ENCODE assay signal across 29 mouse cellular contexts in genomic region chr10:52405160-52405559, GRCm38 (mm10). TPM values are rescaled to one million over a fixed set of nuclear protein-coding genes. Genes with fewer than 3 reads are reported as not detected.
DNase-seq lines count a peak whose midpoint lies in the region; ATAC-seq and TF ChIP-seq lines count a peak whose summit lies in the region.
"Had no signal": no experiment of that assay in that cellular context is flagged by ENCODE, and none has a peak within 500 bp of the region (broad histone marks: within the 10 kb centered on the region; RNA-seq: fewer than 3 reads in every experiment).

No protein-coding gene starts in this region.

- H3K4me1 ChIP-seq in kidney, adult 2 months (ENCODE audit: control insufficient read depth, insufficient read depth, low read length) = peaks cover 10% of the 10 kb centered on the region
- no peaks in the 10 kb centered on the region for H3K4me1 ChIP-seq in kidney, embryonic 14.5 days (ENCODE audit: control insufficient read depth, insufficient read depth, low read length)
- H3K4me1 ChIP-seq in MEL (ENCODE audit: control insufficient read depth in 1 of 2, insufficient read depth in 2 of 2, low read length in 2 of 2) = peaks cover 6 to 13% of the 10 kb centered on the region in 2 experiments
- 0 out of 2 replicates have a peak, but pooled peaks cover 5% of the 10 kb centered on the region for H3K4me1 ChIP-seq in brown adipose tissue, adult 24 weeks (ENCODE audit: control insufficient read depth, insufficient read depth, insufficient read length, low read length)
- H3K4me1 ChIP-seq: embryonic facial prominence, embryonic 10.5 days; embryonic facial prominence, embryonic 12.5 days; forebrain, embryonic 13.5 days; forebrain, embryonic 15.5 days had no signal

- no peaks in the 10 kb centered on the region for H3K79me2 ChIP-seq in MEL (ENCODE audit: control insufficient read depth, insufficient read depth, low read length, poor library complexity)

- TF ChIP-seq CTCF in kidney, adult 2 months (conservative IDR thresholded peaks at IDR 0.05; ENCODE audit: insufficient read depth, insufficient read length, low read depth, low read length) = no peak
- no peak for TF ChIP-seq CTCF in MEL (IDR thresholded peaks at IDR 0.05 in 2 of 3, conservative IDR thresholded peaks at IDR 0.05 in 1 of 3; ENCODE audit: control insufficient read depth in 1 of 3, insufficient read depth in 1 of 3, low read depth in 2 of 3, low read length in 3 of 3, poor library complexity in 1 of 3, severe bottlenecking in 1 of 3)

- no peak for ATAC-seq in kidney, embryonic 14.5 days (ENCODE audit: low FRiP score, low TSS enrichment)
- ATAC-seq: CD4-positive, CD25-positive, alpha-beta regulatory T cell, adult 4 months; forebrain, embryonic 13.5 days; forebrain, embryonic 15.5 days; forebrain, postnatal 0 days; Patski had no signal

- no peak for TF ChIP-seq POLR2A in kidney, adult 2 months (IDR thresholded peaks at IDR 0.05; ENCODE audit: low read depth, low read length)
- TF ChIP-seq POLR2A in MEL (IDR thresholded peaks at IDR 0.05; ENCODE audit: control insufficient read depth in 1 of 2, insufficient read depth in 1 of 2, low read depth in 1 of 2, low read length in 2 of 2, poor library complexity in 1 of 2) = peak in 1 of 2 experiments; percentile 47; a peak in 1 of 4 replicates

- no peak for DNase-seq in kidney, adult 2 months
- DNase-seq in MEL (ENCODE audit: low read depth, low spot score) = peak; percentile 93
- DNase-seq in ovary, postnatal 36 days (ENCODE audit: low spot score) = no peak
- DNase-seq in T-cell, adult 2 months (ENCODE audit: low spot score) = no peak
- DNase-seq: adrenal gland, adult 2 months; adrenal gland, postnatal 10 days; adrenal gland, postnatal 25 days; B cell, adult 2 months; cerebellum, adult 11-12 months; cerebellum, adult 2 months; cerebellum, adult 9-10 months; cerebellum, postnatal 10 days; cerebellum, postnatal 25 days; forebrain, postnatal 0 days had no signal

- H3K4me2 ChIP-seq in kidney, embryonic 14.5 days (replicated peaks; ENCODE audit: low read depth, low read length) = no peak overlapping the region
- H3K4me2 ChIP-seq: embryonic facial prominence, embryonic 12.5 days; forebrain, embryonic 13.5 days; forebrain, embryonic 15.5 days had no signal

- no peak overlapping the region for H3K9ac ChIP-seq in kidney, embryonic 14.5 days (ENCODE audit: low read depth, low read length)
- H3K9ac ChIP-seq in MEL (ENCODE audit: control insufficient read depth, low read depth, low read length, poor library complexity, severe bottlenecking) = peak overlapping the region; percentile 45; the same call in 1 of the 2 replicates
- H3K9ac ChIP-seq: embryonic facial prominence, embryonic 12.5 days; forebrain, embryonic 13.5 days; forebrain, embryonic 15.5 days; forebrain, postnatal 0 days had no signal

- no peaks in the 10 kb centered on the region for H3K27me3 ChIP-seq in kidney, adult 2 months (replicated peaks; ENCODE audit: control insufficient read depth, insufficient read depth, low read length)
- no peaks in the 10 kb centered on the region for H3K27me3 ChIP-seq in kidney, embryonic 14.5 days (ENCODE audit: control insufficient read depth, insufficient read depth, low read length)
- H3K27me3 ChIP-seq in MEL (ENCODE audit: control insufficient read depth in 1 of 2, insufficient read depth in 2 of 2, low read length in 2 of 2) = no peaks in the 10 kb centered on the region
- H3K27me3 ChIP-seq: CH12.LX; embryonic facial prominence, embryonic 12.5 days; forebrain, embryonic 13.5 days; forebrain, embryonic 15.5 days had no signal

- TF ChIP-seq RAD21 in MEL (IDR thresholded peaks at IDR 0.05; ENCODE audit: low read depth, low read length) = no peak

- no peaks in the 10 kb centered on the region for H3K36me3 ChIP-seq in kidney, adult 2 months (ENCODE audit: control insufficient read depth, insufficient read depth, low read length)
- no peaks in the 10 kb centered on the region for H3K36me3 ChIP-seq in kidney, embryonic 14.5 days (ENCODE audit: control insufficient read depth, insufficient read depth, low read length)
- H3K36me3 ChIP-seq in MEL (ENCODE audit: control insufficient read depth in 1 of 2, insufficient read depth in 2 of 2, low read length in 2 of 2) = peaks cover 0 to 13% of the 10 kb centered on the region in 2 experiments; a peak in 2 of 4 replicates
- H3K36me3 ChIP-seq: embryonic facial prominence, embryonic 10.5 days; embryonic facial prominence, embryonic 12.5 days; forebrain, embryonic 15.5 days; G1E had no signal

- no peaks in the 10 kb centered on the region for H3K9me3 ChIP-seq in kidney, embryonic 14.5 days (ENCODE audit: control insufficient read depth, low read length)
- H3K9me3 ChIP-seq in MEL (replicated peaks; ENCODE audit: insufficient read depth, low read length) = no peaks in the 10 kb centered on the region
- H3K9me3 ChIP-seq: embryonic facial prominence, embryonic 10.5 days; embryonic facial prominence, embryonic 12.5 days; forebrain, embryonic 13.5 days; forebrain, embryonic 15.5 days; G1E had no signal

- peak; percentile 92 to 96 for TF ChIP-seq EP300 in MEL (IDR thresholded peaks at IDR 0.05; ENCODE audit: low read depth in 1 of 2, low read length in 2 of 2)

- H3K4me3 ChIP-seq in kidney, adult 2 months (ENCODE audit: insufficient read depth, low read depth, low read length) = no peak overlapping the region
- H3K4me3 ChIP-seq in kidney, embryonic 14.5 days (ENCODE audit: low read length) = no peak overlapping the region
- peak overlapping the region; percentile 38 to 43 for H3K4me3 ChIP-seq in MEL (ENCODE audit: control insufficient read depth in 1 of 2, insufficient read depth in 1 of 2, low read depth in 2 of 2, low read length in 2 of 2)
- no peak overlapping the region for H3K4me3 ChIP-seq in brown adipose tissue, adult 24 weeks (ENCODE audit: insufficient read depth, low read depth, low read length)
- H3K4me3 ChIP-seq: embryonic facial prominence, embryonic 10.5 days; embryonic facial prominence, embryonic 12.5 days; forebrain, embryonic 13.5 days; forebrain, embryonic 15.5 days had no signal

- peak overlapping the region; percentile 3; the same call in 1 of the 2 replicates for H3K27ac ChIP-seq in kidney, adult 2 months (ENCODE audit: insufficient read depth, low read depth, low read length)
- no peak overlapping the region for H3K27ac ChIP-seq in kidney, embryonic 14.5 days (ENCODE audit: low read depth, low read length)
- H3K27ac ChIP-seq in MEL (ENCODE audit: control insufficient read depth, low read depth, low read length) = peak overlapping the region; percentile 90
- H3K27ac ChIP-seq in brown adipose tissue, adult 24 weeks (replicated peaks; ENCODE audit: low read depth, low read length) = peak overlapping the region; percentile 65
- H3K27ac ChIP-seq: embryonic facial prominence, embryonic 10.5 days; embryonic facial prominence, embryonic 12.5 days; forebrain, embryonic 13.5 days; forebrain, embryonic 15.5 days had no signal

- WGBS in kidney, adult 2 months = 92% methylated on average over 13 of the region's 13 CpGs
- WGBS in kidney, embryonic 14.5 days = 88% methylated on average over 13 of the region's 13 CpGs

TF ChIP-seq in MEL, 35 proteins besides CTCF, POLR2A, EP300 and RAD21 (continues in another document):
- TF ChIP-seq MYC (IDR thresholded peaks at IDR 0.05; ENCODE audit: low read depth, low read length) (peak; percentile 87), CHD2 (IDR thresholded peaks at IDR 0.05; ENCODE audit: low read length) (no peak), GABPA (IDR thresholded peaks at IDR 0.05; ENCODE audit: low read depth, low read length) (no peak), TCF12 (IDR thresholded peaks at IDR 0.05; ENCODE audit: low read depth, low read length) (peak; percentile 88), NRF1 (IDR thresholded peaks at IDR 0.05; ENCODE audit: insufficient read depth, low read depth, low read length, poor library complexity, severe bottlenecking) (0 out of 2 replicates have a peak, but pooled peaks have one; percentile 34), MYB (IDR thresholded peaks at IDR 0.05; ENCODE audit: low read depth, low read length) (peak; percentile 80), TBP (IDR thresholded peaks at IDR 0.05; ENCODE audit: low read depth, low read length) (peak; percentile 68), POLR2AphosphoS2 (IDR thresholded peaks at IDR 0.05; ENCODE audit: low read length) (no peak), SIN3A (IDR thresholded peaks at IDR 0.05; ENCODE audit: low read length) (peak; percentile 86)

RNA-seq across cellular contexts. Expression of gene Nus1, which starts 12.2 kb away (rescaled TPM):
- polyA plus RNA-seq in kidney, adult 2 months (2012; rRNA removed) = 58.8 and 65.4 TPM in 2 replicates
- 17.2 and 18.5 TPM in 2 replicates for polyA plus RNA-seq in kidney, embryonic 14.5 days (2014; fragmentation: Nextera tagmentation; extraction: Ambion mirVana)
- 24.8 and 25.6 TPM in 2 replicates for total RNA-seq in MEL (2012; rRNA removed)
- polyA plus RNA-seq in MEL (2012; ENCODE audit: insufficient read depth in 1 of 2, insufficient read length in 2 of 2, low read depth in 1 of 2, low replicate concordance in 2 of 2, missing spikeins in 1 of 2) = 10 to 100 TPM; 43.5 to 52.4 TPM
- 25.1 and 35.3 TPM in 2 replicates for polyA plus RNA-seq in brown adipose tissue, adult 24 weeks (2012; ENCODE audit: insufficient read depth, insufficient read length, missing spikeins)

RNA-seq across cellular contexts. Expression of gene Nepn, which starts 16.4 kb away (rescaled TPM):
- 27.7 and 29.6 TPM in 2 replicates for polyA plus RNA-seq in kidney, adult 2 months (2012; rRNA removed)
- not detected in 2 replicates for polyA plus RNA-seq in kidney, embryonic 14.5 days (2014; fragmentation: Nextera tagmentation; extraction: Ambion mirVana)
- total RNA-seq in MEL (2012; rRNA removed) = 0.12 and 0.13 TPM in 2 replicates
- under 1 TPM in 1 of 2 experiments, not detected in 1; 0.17 TPM for polyA plus RNA-seq in MEL (2012; ENCODE audit: insufficient read depth in 1 of 2, insufficient read length in 2 of 2, low read depth in 1 of 2, low replicate concordance in 2 of 2, missing spikeins in 1 of 2)
- polyA plus RNA-seq in brown adipose tissue, adult 24 weeks (2012; ENCODE audit: insufficient read depth, insufficient read length, missing spikeins) = 1.7 and 16.4 TPM in 2 replicates
- total RNA-seq: CH12.LX; forebrain, postnatal 0 days; G1E had no signal
- polyA plus RNA-seq: CD4-positive, CD25-positive, alpha-beta regulatory T cell, adult 4 months; embryonic facial prominence, embryonic 10.5 days; embryonic facial prominence, embryonic 14.5 days; forebrain, embryonic 11.5 days; forebrain, embryonic 13.5 days; forebrain, embryonic 15.5 days; forebrain, postnatal 0 days; G1E; Patski had no signal

RNA-seq across cellular contexts. Expression of gene Gopc, which starts 23.2 kb away (rescaled TPM):
- 5.4 and 8.5 TPM in 2 replicates for polyA plus RNA-seq in kidney, adult 2 months (2012; rRNA removed)
- polyA plus RNA-seq in kidney, embryonic 14.5 days (2014; fragmentation: Nextera tagmentation; extraction: Ambion mirVana) = 10.4 and 19.0 TPM in 2 replicates
- 6.2 and 6.4 TPM in 2 replicates for total RNA-seq in MEL (2012; rRNA removed)
- 1 to 10 TPM in 1 of 2 experiments, not detected in 1; 8.2 TPM for polyA plus RNA-seq in MEL (2012; ENCODE audit: insufficient read depth in 1 of 2, insufficient read length in 2 of 2, low read depth in 1 of 2, low replicate concordance in 2 of 2, missing spikeins in 1 of 2)
- 9.3 and 12.4 TPM in 2 replicates for polyA plus RNA-seq in brown adipose tissue, adult 24 weeks (2012; ENCODE audit: insufficient read depth, insufficient read length, missing spikeins)

RNA-seq across cellular contexts. Expression of gene Gm26741, which starts 46.6 kb away (rescaled TPM):
- polyA plus RNA-seq in kidney, adult 2 months (2012; rRNA removed) = not detected in 2 replicates
- polyA plus RNA-seq in kidney, embryonic 14.5 days (2014; fragmentation: Nextera tagmentation; extraction: Ambion mirVana) = not detected in 2 replicates
- not detected in 2 replicates for total RNA-seq in MEL (2012; rRNA removed)
- not detected for polyA plus RNA-seq in MEL (2012; ENCODE audit: insufficient read depth in 1 of 2, insufficient read length in 2 of 2, low read depth in 1 of 2, low replicate concordance in 2 of 2, missing spikeins in 1 of 2)
- not detected in 2 replicates for polyA plus RNA-seq in brown adipose tissue, adult 24 weeks (2012; ENCODE audit: insufficient read depth, insufficient read length, missing spikeins)
- total RNA-seq: adrenal gland, adult 2 months; adrenal gland, postnatal 10 days; adrenal gland, postnatal 25 days; adrenal gland, postnatal 4 days; CH12.LX; forebrain, postnatal 0 days; G1E had no signal
- polyA plus RNA-seq: adrenal gland, adult 2 months; brain, embryonic 14.5 days; CD4-positive, CD25-positive, alpha-beta regulatory T cell, adult 4 months; cerebellum, adult 2 months; cortical plate, adult 2 months; embryonic facial prominence, embryonic 10.5 days; embryonic facial prominence, embryonic 12.5 days; embryonic facial prominence, embryonic 14.5 days; forebrain, embryonic 11.5 days; forebrain, embryonic 13.5 days; forebrain, embryonic 15.5 days; forebrain, postnatal 0 days; G1E; Patski had no signal

Comparison
In these comparisons a context has a peak if more than half of its experiments do, and no peak if none do; other contexts are left out.
1. H3K4me3 ChIP-seq: peak in MEL (2 of 2); none in kidney, adult 2 months (single experiment), kidney, embryonic 14.5 days (single experiment) and brown adipose tissue, adult 24 weeks (single experiment).